Mouse (Mus musculus) myocyte (in vitro differentiated cells): ENCODE data around the gene Rcvrn. TPM values are rescaled to one million over a fixed set of nuclear protein-coding genes. Genes with fewer than 3 reads are reported as not detected.

Experiments used
- H3K27me3 ChIP-seq: one replicate; pipeline ENCODE4 v1.6.1; 2011; ENCODE audit not compliant: control insufficient read depth, insufficient read depth, insufficient read length
- H3K36me3 ChIP-seq: one replicate; pipeline ENCODE4 v1.6.1; 2011; ENCODE audit not compliant: control insufficient read depth, insufficient read depth
- H3K4me2 ChIP-seq: one replicate; pipeline ENCODE4 v1.6.1; 2011; ENCODE audit warnings: low read depth, control low read depth
- H3K4me3 ChIP-seq: one replicate; pipeline ENCODE4 v1.5.1; 2011; ENCODE audit warnings: mild to moderate bottlenecking, control low read depth, moderate library complexity
- H3K79me2 ChIP-seq: one replicate; pipeline ENCODE4 v1.6.1; 2011; ENCODE audit not compliant: control insufficient read depth, insufficient read depth
- H3ac ChIP-seq: one replicate; pipeline ENCODE4 v1.6.1; 2011; ENCODE audit not compliant: control insufficient read depth, insufficient read length
- CEBPB ChIP-seq: IDR thresholded peaks from 2 replicates; pipeline ENCODE4 v1.6.1; 2011; ENCODE audit warnings: mild to moderate bottlenecking, moderate library complexity; ENCODE audit not compliant: poor library complexity, insufficient read depth, severe bottlenecking
- E2F4 ChIP-seq: IDR thresholded peaks from one replicate; pipeline ENCODE4 v1.6.1; 2011; ENCODE audit warnings: mild to moderate bottlenecking, control low read depth, moderate library complexity; ENCODE audit not compliant: insufficient read depth
- MAX ChIP-seq: IDR thresholded peaks from one replicate; pipeline ENCODE4 v1.6.1; 2011; ENCODE audit warnings: low read depth, mild to moderate bottlenecking, control low read depth
- MYOD1 ChIP-seq, 3 experiments: IDR thresholded peaks; one replicate each; pipeline ENCODE4 v1.6.1; 2011; ENCODE audit warnings: control low read depth in 2 of 3, low read depth in 2 of 3, mild to moderate bottlenecking in 2 of 3, moderate library complexity in 1 of 3; ENCODE audit not compliant: insufficient read length in 2 of 3, control insufficient read depth in 1 of 3
- MYOG ChIP-seq, 3 experiments: IDR thresholded peaks; one replicate each; pipeline ENCODE4 v1.6.1; 2011; ENCODE audit warnings: control low read depth in 2 of 3, low read depth in 2 of 3, mild to moderate bottlenecking in 2 of 3; ENCODE audit not compliant: insufficient read length in 2 of 3, control insufficient read depth in 1 of 3, insufficient read depth in 1 of 3
- POLR2A ChIP-seq: IDR thresholded peaks from one replicate; pipeline ENCODE4 v1.6.1; 2011; ENCODE audit warnings: low read depth, mild to moderate bottlenecking, control low read depth, moderate library complexity; ENCODE audit not compliant: insufficient read length
- POLR2AphosphoS2 ChIP-seq: IDR thresholded peaks from one replicate; pipeline ENCODE4 v1.6.1; 2011; ENCODE audit warnings: low read depth, control low read depth; ENCODE audit not compliant: insufficient read length
- REST ChIP-seq: IDR thresholded peaks from one replicate; pipeline ENCODE4 v1.6.1; 2011; ENCODE audit warnings: mild to moderate bottlenecking, control low read depth, moderate library complexity; ENCODE audit not compliant: insufficient read depth, insufficient read length
- SRF ChIP-seq: IDR thresholded peaks from one replicate; pipeline ENCODE4 v1.6.1; 2011; ENCODE audit warnings: low read depth; ENCODE audit not compliant: control insufficient read depth, insufficient read length
- TCF12 ChIP-seq: IDR thresholded peaks from one replicate; pipeline ENCODE4 v1.6.1; 2011; ENCODE audit warnings: mild to moderate bottlenecking, control low read depth; ENCODE audit not compliant: poor library complexity, insufficient read depth, severe bottlenecking
- TCF3 ChIP-seq: IDR thresholded peaks from one replicate; pipeline ENCODE4 v1.6.1; 2011; ENCODE audit warnings: low read depth, control low read depth; ENCODE audit not compliant: insufficient read length
- USF1 ChIP-seq: IDR thresholded peaks from one replicate; pipeline ENCODE4 v1.6.1; 2011; ENCODE audit warnings: low read depth, mild to moderate bottlenecking, control low read depth, moderate library complexity
- polyA plus RNA-seq: library from polyadenylated mRNA; unstranded; fragments of >200 nt; fragmentation: generic; extraction: Trizol; gene quantifications from one replicate; pipeline ENCODE4 v1.2.1, GENCODE M21; 2012; ENCODE audit warnings: missing spikeins

Rcvrn gene
- not detected for polyA plus RNA-seq

DNA sequence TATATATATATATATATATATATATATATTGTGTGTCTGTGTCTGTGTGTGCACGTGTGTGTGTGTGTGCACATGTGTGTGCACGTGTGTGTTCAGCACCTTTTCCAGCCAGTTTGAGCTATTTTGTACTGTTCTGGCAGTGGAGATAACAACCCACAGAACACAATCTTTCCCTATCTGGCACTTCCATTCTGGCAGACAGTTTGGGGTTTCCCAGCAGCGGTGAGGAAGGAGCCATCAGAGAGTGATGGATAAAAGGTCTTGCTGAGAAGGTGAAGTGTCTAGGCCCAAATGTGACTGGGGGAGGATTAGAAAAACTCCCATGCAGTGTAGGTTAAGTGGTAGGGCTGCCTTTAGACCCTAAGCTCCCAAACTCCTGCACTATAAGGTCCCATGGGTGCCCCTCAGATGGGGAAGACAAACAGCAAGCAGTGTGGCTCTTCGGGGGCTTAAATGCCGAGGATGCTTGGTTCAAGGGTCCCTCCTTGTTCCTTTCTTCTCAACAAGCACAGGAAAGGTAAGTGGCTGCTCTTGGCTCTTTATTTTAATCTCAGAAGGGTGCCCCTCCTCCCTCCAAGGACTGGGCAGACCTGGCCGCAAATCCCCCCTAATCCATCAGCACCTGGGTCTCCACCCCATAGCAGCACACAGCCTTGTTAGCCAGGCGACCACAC is at the start of gene Rcvrn:
TSS of gene Rcvrn (plus strand) at position 624 of the 674 bp plus-strand sequence.
- Histone ChIP-seq H3ac (no peak within 1 kb of the TSS), H3K36me3 (no peaks in the 10 kb centered on the region), H3K27me3 (no peaks in the 10 kb centered on the region), H3K79me2 (no peaks in the 10 kb centered on the region), H3K4me2 (no peak within 1 kb of the TSS), H3K4me3 (no peak within 1 kb of the TSS)
- no peak for TF ChIP-seq E2F4
- TF ChIP-seq TCF12: no peak
- no peak for TF ChIP-seq POLR2A
- no peak for TF ChIP-seq SRF
- TF ChIP-seq CEBPB: no peak
- TF ChIP-seq USF1: no peak
- TF ChIP-seq POLR2AphosphoS2: no peak
- no peak for TF ChIP-seq MAX
- TF ChIP-seq MYOD1 (IDR thresholded peaks at IDR 0.05; ENCODE audit: control insufficient read depth in 1 of 3, insufficient read length in 2 of 3, low read depth in 2 of 3): no peak
- TF ChIP-seq MYOG (IDR thresholded peaks at IDR 0.05; ENCODE audit: control insufficient read depth in 1 of 3, insufficient read depth in 1 of 3, insufficient read length in 2 of 3, low read depth in 2 of 3): no peak
- no peak for TF ChIP-seq REST
- no peak for TF ChIP-seq TCF3

DNA sequence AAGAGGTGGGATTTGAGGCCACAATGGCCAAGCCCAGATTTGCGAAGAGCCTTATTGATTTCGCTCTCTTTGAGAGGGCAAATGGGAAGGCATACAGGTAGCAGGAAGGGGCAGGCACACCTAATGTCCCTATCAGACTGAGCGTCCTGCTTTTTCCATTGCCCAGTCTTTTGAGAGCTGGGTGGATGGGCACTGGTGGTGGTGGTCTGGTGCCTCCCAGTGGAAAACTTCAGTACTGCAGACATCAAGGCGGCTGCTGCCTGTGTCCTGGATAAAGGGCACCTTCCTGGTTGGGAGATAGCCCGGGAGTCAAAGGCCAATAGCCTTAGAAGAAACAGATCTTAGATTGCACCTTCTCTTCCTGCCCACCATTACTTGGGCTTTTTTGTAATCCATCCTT is 47.4 kb upstream of the Rcvrn start:
- no peaks in the 10 kb centered on the region for H3K36me3 ChIP-seq
- no peak for TF ChIP-seq TCF12
- H3K4me2 ChIP-seq: no peak overlapping the region
- no peaks in the 10 kb centered on the region for H3K79me2 ChIP-seq
- H3ac ChIP-seq: no peak overlapping the region
- no peaks in the 10 kb centered on the region for H3K27me3 ChIP-seq
- no peak overlapping the region for H3K4me3 ChIP-seq

DNA sequence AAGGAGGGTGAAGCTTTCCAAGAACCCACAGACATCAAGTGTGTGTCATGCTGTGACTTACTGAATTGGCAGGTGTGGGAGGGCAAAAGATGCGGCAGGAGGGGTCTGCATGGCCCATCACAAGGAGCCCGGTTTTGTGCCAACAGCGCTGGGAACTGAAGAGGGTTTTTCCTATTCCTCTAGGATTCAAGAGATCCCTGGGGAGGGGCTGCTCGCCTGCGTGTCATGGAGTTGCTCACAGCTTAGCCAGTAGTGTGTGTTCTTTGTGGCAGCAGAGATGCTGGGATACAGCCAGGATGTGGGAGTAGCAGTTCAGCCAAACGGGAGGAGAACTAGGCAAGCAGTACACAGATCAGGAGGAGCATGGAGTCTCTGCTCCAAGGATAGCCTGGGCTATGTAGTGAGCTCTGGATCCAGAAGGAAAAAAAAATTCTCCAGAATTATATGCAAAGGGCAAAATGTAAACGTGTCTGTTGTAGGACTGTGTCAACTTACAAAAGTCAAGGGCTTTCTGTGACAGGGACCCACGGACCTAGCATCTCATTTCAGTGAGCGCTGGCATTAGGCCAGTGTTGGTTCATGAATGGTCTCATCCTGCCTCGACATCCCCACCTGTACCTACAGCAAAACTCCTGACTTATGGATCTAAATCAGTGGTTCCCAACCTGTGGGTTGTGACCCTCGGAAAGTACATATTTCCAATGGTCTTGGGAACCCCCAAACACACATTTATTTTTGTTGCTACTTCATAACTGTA is 46.3 kb upstream of the Rcvrn start:
- TF ChIP-seq REST: no peak
- Histone ChIP-seq H3ac (no peak overlapping the region), H3K36me3 (no peaks in the 10 kb centered on the region), H3K4me2 (no peak overlapping the region), H3K4me3 (no peak overlapping the region), H3K27me3 (no peaks in the 10 kb centered on the region), H3K79me2 (no peaks in the 10 kb centered on the region)

DNA sequence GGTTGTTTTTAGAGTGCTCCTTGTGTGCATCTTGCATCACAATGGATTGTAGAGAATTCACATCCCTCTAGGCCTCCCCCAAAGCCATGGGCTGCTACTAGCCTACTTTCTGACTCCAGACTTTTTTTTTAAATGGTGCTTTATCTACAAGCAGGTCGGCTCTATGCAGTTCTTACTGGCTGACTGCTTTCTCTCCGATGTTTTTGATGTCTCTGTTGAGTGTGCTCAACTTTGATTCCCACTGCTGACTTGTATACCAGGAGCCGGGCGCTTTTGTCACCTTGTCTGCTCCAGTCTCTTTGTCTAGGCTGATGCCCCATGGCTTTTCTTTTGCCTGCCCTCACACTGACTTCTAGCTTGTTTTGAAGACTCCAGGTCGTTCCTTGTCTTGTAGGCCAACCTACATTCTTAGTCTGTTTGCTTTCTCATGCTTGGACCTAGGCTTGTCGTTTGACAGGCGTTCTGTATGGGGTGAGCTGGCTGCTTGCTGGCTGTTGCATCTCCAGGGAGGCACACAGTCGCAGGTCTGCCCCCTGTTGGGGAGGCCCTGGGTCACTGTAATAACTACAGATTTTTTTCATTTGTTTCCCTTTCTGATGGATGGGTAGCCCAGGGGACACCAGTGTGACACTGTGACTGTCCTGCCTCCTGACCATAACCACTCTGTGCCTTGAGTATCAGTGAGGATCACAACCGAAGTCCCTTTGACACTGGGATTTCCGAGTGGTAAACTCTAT is 45.0 kb upstream of the Rcvrn start:
- TF ChIP-seq MYOG (IDR thresholded peaks at IDR 0.05; ENCODE audit: control insufficient read depth in 1 of 3, insufficient read depth in 1 of 3, insufficient read length in 2 of 3, low read depth in 2 of 3) (no peak), REST (no peak), TCF3 (no peak), MYOD1 (IDR thresholded peaks at IDR 0.05; ENCODE audit: control insufficient read depth in 1 of 3, insufficient read length in 2 of 3, low read depth in 2 of 3) (no peak), E2F4 (no peak), SRF (no peak), TCF12 (no peak), CEBPB (no peak), MAX (no peak)
- no peak overlapping the region for H3K4me3 ChIP-seq
- H3ac ChIP-seq: no peak overlapping the region
- H3K79me2 ChIP-seq: no peaks in the 10 kb centered on the region
- no peaks in the 10 kb centered on the region for H3K27me3 ChIP-seq
- no peaks in the 10 kb centered on the region for H3K36me3 ChIP-seq
- no peak overlapping the region for H3K4me2 ChIP-seq

DNA sequence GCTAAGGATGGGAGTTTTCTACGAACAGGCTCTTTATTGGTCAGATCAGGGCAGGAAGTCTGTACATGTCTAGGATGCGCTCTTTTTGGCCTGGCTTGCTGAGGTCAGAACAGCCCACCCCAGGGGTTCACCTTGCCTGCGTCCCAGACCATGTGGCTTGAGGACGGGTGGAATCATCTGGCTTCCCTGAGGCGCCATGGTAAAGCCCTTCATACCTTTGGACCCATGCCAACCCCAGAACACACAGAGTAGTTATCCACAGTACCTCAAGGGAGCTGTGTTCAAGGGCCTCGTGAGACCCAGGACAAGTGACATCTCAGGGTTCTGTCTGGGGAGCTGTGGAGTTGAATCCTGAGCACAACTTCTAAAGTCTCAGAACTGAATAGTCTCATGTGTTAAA is 43.4 kb upstream of the Rcvrn start:
- Histone ChIP-seq H3K4me2 (no peak overlapping the region), H3K79me2 (no peaks in the 10 kb centered on the region), H3K27me3 (no peaks in the 10 kb centered on the region), H3ac (no peak overlapping the region), H3K36me3 (no peaks in the 10 kb centered on the region), H3K4me3 (no peak overlapping the region)
- no peak for TF ChIP-seq MYOG (IDR thresholded peaks at IDR 0.05; ENCODE audit: control insufficient read depth in 1 of 3, insufficient read depth in 1 of 3, insufficient read length in 2 of 3, low read depth in 2 of 3)
- TF ChIP-seq SRF: no peak
- no peak for TF ChIP-seq POLR2A
- TF ChIP-seq REST: no peak
